Comparison of ENCODE assay signal across 20 mouse cellular contexts in the genomic region with DNA sequence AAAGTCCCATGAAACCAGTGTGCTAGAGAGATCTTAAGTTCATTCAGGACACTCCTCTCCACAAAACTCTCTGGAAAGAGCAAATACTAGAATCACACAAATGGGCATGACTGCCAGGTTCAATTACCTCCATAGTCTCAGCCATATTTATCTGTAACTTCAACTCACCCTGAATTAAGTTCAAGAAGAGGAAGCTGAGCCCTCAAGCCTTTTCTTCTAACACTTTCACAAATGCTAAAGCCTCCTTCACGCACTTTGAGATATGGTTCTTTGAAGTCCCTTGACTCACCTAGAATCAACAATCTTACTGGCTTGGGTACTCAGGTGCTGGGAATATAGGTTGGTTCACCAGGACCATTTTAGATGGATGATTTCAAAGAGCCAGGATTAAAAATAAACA. TPM values are rescaled to one million over a fixed set of nuclear protein-coding genes. Genes with fewer than 3 reads are reported as not detected.
"Had no signal": no experiment of that assay in that cellular context is flagged by ENCODE, and none has a peak within 500 bp of the region (broad histone marks: within the 10 kb centered on the region; RNA-seq: fewer than 3 reads in every experiment).

No protein-coding gene starts in this region.

- H3K27me3 ChIP-seq: liver, embryonic 13.5 days; lung, embryonic 15.5 days; neural tube, embryonic 15.5 days had no signal

- H3K4me2 ChIP-seq: liver, embryonic 11.5 days; liver, embryonic 13.5 days; liver, embryonic 15.5 days; lung, embryonic 15.5 days; midbrain, embryonic 12.5 days; neural tube, embryonic 13.5 days; neural tube, embryonic 15.5 days had no signal

- ATAC-seq: midbrain, embryonic 16.5 days had no signal

- H3K4me1 ChIP-seq: liver, embryonic 13.5 days; liver, embryonic 15.5 days had no signal

- H3K4me3 ChIP-seq: liver, embryonic 13.5 days; liver, embryonic 15.5 days; lung, embryonic 15.5 days; midbrain, embryonic 10.5 days; midbrain, embryonic 12.5 days; myocyte; neural tube, embryonic 13.5 days; neural tube, embryonic 15.5 days had no signal

- DNase-seq: liver, embryonic 13.5 days; midbrain, embryonic 14.5 days; retina, postnatal 1 day; right cerebral cortex, adult 18-20 months; right cerebral cortex, postnatal 25 days; right cerebral cortex, postnatal 4 days; spleen, adult 18-20 months; thymus, adult 18-20 months; thymus, postnatal 25 days; thymus, postnatal 4 days had no signal

- H3K36me3 ChIP-seq: liver, embryonic 13.5 days; liver, embryonic 15.5 days; lung, embryonic 15.5 days; midbrain, embryonic 10.5 days; midbrain, embryonic 12.5 days; neural tube, embryonic 13.5 days; neural tube, embryonic 15.5 days had no signal

- H3K9me3 ChIP-seq: liver, embryonic 13.5 days; liver, embryonic 15.5 days; lung, embryonic 15.5 days; midbrain, embryonic 10.5 days; midbrain, embryonic 12.5 days; neural tube, embryonic 13.5 days; neural tube, embryonic 15.5 days had no signal

- H3K9ac ChIP-seq: liver, embryonic 13.5 days; liver, embryonic 15.5 days; lung, embryonic 15.5 days; midbrain, embryonic 12.5 days; neural tube, embryonic 13.5 days; neural tube, embryonic 15.5 days had no signal

- H3K27ac ChIP-seq: liver, embryonic 13.5 days; liver, embryonic 15.5 days; lung, embryonic 15.5 days; midbrain, embryonic 10.5 days; midbrain, embryonic 12.5 days; neural tube, embryonic 13.5 days; neural tube, embryonic 15.5 days had no signal

RNA-seq across cellular contexts. Expression of a gene that starts 3.2 kb away (rescaled TPM):
- polyA plus RNA-seq: midbrain, embryonic 10.5 days; myocyte; neural tube, embryonic 11.5 days had no signal
